Mouse (Mus musculus) mesoderm, embryonic 11.5 days (tissue): ENCODE results near the gene Usmg5.

Experiments used
- DNase-seq: peaks from one replicate; pipeline ENCODE4 v3.0.0-alpha.2; 2012; ENCODE audit warnings: low read depth, low spot score

Usmg5 gene

DNA sequence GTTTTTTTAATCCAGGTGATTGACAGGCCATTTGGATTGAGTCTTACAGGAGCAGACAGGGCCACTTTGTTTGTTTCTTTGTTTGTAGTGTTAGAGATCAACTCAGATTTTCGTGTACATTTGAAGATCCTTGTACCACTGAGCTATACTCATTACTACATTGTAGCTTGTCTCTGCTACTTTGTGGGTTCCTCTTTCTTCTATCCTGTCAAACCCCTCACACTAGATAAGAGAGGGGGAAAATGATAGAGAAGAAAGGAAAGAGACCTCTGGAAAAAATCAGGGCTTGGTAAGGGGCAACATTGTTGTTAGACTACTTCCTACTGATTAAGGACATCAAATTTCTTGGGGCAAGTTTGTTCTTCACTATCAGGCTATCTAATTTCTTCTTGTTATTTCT lies 32.8 kb downstream of the Usmg5 start:
- no peak for DNase-seq

DNA sequence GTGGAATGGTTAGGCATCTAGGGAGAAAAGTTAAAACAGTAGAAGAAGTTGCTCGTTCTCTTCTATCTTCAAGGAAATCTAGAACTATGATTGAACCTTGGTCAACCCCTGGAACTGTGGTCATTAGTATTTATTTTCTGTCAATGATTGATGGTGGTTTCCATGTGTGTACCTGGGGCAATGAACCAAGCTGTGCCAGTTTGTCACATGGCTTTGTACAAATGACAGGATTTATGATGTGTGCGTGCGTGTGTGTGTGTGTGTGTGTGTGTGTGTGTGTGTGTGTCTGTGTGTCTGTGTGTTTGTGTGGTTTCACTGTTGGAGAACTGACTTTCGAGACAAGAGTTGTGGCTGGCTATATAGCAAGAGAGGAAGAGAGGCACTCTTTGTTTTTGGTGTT lies 37.0 kb downstream of the Usmg5 start:
- DNase-seq: no peak

DNA sequence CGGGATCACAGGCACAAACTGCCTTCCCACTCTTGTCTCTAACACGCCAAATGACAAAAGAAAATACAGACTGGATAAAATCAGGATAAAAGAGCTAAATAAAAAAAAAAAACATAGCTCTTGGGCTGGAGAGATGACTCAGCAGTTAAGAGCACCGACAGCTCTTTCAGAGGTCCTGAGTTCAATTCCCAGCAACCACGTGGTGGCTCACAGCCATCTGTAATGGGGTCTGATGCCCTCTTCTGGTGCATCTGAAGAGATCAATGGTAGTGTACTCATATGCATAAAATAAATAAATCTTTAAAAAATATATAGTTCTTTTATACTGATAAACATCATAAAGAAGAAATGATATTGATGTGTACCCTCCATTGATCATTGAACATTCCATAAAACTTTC lies 37.5 kb downstream of the Usmg5 start:
- DNase-seq: no peak

DNA sequence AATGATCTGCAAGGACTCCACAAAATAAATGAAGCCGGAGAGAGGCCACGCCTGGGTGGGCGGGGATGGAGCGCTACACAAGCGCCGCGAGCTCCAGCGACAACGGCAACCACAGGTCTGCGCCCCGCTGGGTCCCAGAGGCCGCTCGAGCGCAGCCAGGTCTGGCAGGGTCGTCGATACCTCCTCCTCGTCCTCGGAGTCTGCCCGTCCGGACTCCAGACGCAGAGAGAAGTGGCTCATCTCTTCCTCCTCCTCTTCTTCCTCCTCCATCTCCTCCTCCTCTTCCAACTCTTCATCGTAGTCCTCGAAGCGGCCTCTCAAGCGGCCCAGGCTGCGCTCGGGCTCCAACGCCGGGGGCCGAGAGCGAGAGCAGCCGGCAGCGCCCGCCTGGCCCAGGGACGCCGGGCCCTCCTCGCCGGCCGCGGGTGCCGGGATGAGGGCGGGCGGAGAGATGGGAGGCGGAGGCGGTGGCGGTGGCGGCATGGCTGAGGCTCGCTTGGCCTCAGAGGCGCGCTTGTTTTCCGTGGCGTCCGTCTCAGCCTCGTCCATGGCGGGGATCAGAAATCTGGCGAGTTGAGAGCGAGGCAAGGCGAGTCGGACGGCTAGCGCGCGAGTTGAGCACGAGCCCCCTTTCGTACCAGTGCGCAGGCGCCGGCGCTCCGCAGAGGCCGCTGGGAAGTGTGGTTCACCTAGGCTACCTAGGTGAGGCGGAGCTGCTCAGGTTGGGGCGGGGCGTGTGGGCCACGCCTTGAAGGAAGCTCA lies 40.0 kb downstream of the Usmg5 start, which contains the start of gene Pcgf6:
Gene Pcgf6 (minus strand): TSS at position 636 of the 762 bp plus-strand sequence.
- peak; percentile 81 for DNase-seq

DNA sequence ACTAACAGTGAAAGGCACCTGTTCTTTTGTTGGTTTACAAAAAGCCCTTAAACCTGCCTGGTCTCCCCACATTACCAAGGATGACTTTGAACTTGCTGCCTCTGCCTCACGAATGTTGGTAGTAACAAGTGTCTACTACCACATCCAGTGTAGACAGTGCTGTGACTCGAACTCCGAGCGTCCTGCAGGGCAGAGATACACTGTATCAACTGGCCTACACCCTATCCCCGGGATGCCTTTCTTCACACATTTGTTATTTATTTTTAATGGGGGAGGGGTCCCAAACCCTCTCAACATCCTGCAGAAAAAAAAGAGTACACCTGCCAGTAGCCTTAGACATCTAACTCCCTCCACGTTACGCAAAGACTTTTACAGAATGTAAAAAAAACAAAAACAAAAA lies 40.6 kb downstream of the Usmg5 start:
- DNase-seq: no peak

DNA sequence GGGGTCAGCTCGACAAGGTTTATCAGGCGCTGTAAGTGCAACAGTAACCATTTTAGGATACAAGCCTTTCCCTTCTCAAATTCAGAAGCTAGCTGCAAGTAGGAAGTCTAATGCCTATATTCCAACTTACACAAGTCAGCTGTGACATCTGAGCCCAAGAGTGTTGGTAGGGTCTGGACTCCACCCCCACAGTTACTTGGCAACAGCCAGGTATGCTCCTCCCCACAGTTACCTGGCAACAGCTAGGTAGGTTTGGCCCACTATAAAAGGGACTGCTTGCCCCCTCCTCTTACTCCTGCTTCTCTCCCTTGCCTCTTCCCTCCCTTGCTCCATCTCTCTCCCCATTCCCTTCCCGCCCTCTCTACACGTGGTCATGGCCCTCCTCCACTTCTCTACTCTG lies 41.4 kb downstream of the Usmg5 start:
- DNase-seq: no peak

DNA sequence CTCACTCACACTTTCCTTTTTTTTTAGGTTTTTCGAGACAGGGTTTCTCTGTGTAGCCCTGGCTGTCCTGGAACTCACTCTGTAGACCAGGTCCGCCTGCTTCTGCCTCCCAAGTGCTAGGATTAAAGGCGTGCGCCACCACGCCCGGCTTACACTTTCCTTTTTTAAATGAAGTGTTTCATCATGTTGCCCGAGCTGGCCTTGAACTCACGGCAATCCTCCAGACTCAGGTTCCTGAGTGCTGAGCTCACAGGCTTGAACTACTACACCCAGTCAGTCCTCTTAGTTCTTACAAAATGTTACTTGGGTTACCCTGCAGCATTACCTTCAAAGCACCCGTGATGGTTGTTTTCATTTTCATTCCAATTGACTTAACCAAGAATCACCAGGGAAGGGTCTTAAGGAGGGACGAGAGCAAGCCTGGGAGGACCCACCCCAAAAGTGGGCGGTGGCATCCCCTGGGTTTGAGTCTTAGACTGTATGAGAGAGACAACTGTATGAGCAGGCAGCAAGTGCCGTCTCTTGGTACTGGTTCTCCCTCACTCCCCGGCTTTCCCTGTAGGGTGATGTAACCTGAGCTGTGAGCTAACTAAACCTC lies 43.1 kb downstream of the Usmg5 start:
- no peak for DNase-seq

DNA sequence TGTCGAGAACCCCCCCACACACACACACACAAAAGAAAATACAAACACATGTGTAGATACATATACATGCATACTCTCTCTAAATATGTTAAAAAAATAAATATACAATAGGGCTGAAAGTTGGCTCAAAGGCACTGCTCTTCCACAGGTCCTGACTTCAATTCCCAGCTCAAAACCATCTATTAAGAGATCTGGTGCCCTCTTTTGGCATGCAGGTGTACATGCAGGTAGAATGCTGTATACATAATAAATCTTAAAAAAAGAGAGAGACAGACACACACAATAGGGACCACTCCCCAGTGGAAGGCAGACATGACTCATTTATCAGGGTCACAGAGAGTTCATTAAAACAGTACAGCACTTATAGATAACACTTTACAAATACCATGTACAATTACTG lies 44.1 kb downstream of the Usmg5 start:
- no peak for DNase-seq

DNA sequence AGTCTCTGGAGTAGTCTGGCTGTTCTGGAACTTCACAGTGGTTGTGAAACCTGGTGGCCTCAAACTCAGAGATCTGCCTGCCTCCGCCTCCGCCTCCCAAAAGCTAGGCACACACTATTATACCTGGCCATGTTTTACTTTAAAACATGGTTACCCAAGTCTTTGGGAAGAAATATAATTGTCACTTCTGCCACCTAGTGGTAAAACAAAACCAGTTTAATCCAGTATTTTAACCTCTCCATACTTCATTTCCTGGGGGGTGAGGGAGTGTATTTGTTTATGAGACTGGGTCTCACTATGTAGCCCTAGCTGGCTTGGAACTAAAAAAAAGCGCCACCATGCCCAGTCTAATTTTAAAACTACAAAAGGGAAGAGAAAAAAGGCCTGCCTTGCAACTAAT lies 46.8 kb downstream of the Usmg5 start:
- DNase-seq: no peak

DNA sequence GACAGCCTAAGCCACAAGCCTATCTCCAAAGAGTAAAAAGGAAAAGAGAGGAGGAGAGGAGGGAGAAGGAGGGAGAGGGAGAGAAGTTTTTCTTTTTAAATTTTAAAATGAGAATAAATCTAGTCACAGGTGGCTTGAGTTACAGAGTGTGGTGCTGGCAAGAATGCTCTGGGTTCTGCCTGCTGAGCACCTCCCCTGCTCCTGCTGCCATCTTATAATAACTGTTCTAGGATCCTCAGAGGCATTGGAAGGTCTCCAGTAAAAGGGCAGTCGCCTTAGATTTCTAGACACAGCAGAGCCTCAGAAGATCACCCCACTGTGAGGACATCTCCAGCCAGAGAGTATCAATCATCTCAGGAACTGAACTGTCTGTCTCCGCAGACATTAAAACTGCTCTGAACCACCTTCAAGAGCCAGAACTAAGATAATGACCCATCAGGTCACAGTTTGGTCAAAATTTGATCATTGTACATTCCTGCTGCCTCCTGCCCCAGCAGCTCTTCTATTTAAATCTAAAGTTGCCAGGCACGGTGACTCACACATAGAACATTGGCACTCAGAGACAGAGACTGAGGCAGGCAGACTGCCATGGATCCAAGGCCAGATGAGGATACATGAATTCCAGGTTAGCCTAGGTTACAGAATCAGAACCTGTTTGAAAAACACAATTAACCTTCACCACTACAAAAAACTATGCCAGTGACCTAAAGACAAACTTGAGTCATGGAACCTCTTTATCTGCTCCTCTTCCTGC lies 49.5 kb downstream of the Usmg5 start:
- no peak for DNase-seq

DNA sequence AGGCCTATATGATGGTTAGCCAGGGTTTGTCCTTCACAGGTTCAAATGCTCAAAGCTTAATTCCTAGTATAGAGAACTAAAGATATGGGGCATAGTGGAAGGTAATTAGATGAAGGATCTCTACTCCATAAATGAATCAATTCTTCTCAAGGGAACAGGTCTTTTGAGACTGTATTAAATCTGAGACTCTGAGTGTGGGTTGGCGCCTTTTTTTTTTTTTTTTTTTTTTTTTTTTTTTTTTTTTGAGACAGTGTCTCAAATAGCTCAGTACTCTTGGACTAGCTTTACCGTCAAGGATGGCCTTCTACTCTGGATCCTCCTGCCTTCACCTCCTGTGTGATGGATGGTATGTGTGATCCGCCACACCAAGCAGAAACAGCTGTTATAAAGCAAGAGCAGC lies 53.9 kb downstream of the Usmg5 start:
- no peak for DNase-seq

DNA sequence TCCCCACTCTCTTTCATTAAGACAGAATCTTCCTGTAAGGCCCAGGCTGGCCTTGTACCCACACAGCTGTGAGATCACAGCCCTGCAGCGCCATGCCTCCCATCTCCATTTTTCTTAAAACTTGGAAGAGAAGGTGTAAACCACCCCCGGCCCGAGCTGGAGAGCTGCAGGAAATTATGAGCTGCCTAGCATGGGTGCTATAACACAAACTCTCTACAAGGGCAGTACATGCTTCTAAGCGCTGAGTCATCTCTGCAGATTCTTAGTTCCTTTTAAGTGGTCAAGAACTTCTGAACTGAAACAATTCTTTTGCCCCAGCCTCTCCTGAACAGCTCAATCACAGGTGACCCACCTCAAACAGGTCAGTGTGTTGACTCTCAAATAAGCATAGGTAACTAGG lies 55.5 kb downstream of the Usmg5 start:
- no peak for DNase-seq
